Mouse (Mus musculus) forebrain, embryonic 13.5 days (tissue): ENCODE measurements around the gene Omp. TPM values are rescaled to one million over a fixed set of nuclear protein-coding genes. Genes with fewer than 3 reads are reported as not detected.

Experiments used
- ATAC-seq: fragments of 200-750 bp; cut with Nextera tagmentation; 2 replicates; pipeline ENCODE4 v1.8.0; 2017
- H3K27ac ChIP-seq: fragments of 300-500 bp; sonication (generic); 2 replicates; pipeline ENCODE4 v1.5.1; 2015; ENCODE audit warnings: inconsistent platforms, mild to moderate bottlenecking, moderate library complexity
- H3K27me3 ChIP-seq: fragments of 300-500 bp; sonication (generic); 2 replicates; pipeline ENCODE4 v1.6.1; 2015; ENCODE audit warnings: mild to moderate bottlenecking, inconsistent platforms
- H3K36me3 ChIP-seq: fragments of 300-500 bp; sonication (generic); 2 replicates; pipeline ENCODE4 v1.6.1; 2015; ENCODE audit warnings: mild to moderate bottlenecking, inconsistent platforms; ENCODE audit not compliant: poor library complexity, severe bottlenecking
- H3K4me1 ChIP-seq: fragments of 300-500 bp; sonication (generic); 2 replicates; pipeline ENCODE4 v1.6.1; 2015; ENCODE audit warnings: inconsistent platforms
- H3K4me2 ChIP-seq: fragments of 300-500 bp; sonication (generic); 2 replicates; pipeline ENCODE4 v1.6.1; 2015; ENCODE audit warnings: inconsistent platforms, mild to moderate bottlenecking, moderate library complexity
- H3K4me3 ChIP-seq: fragments of 300-500 bp; sonication (generic); 2 replicates; pipeline ENCODE4 v1.5.1; 2015; ENCODE audit warnings: mild to moderate bottlenecking, inconsistent platforms
- H3K9ac ChIP-seq: fragments of 300-500 bp; sonication (generic); 2 replicates; pipeline ENCODE4 v1.6.1; 2015; ENCODE audit warnings: mild to moderate bottlenecking, inconsistent platforms
- H3K9me3 ChIP-seq: fragments of 300-500 bp; sonication (generic); replicated peaks from 2 replicates; pipeline ENCODE4 v1.6.1; 2016; ENCODE audit warnings: inconsistent platforms
- WGBS: fragments of 180-500 bp; shearing (Covaris S2); methylation state at CpG from one replicate; pipeline ENCODE4 v1.1.7; 2015; 5-methylcytosine and 5-hydroxymethylcytosine counted together
- polyA plus RNA-seq: library from polyadenylated mRNA; unstranded; fragments of >200 nt; fragmentation: Nextera tagmentation; extraction: Ambion mirVana; gene quantifications from 2 replicates; pipeline ENCODE4 v1.2.1, GENCODE M21; 2015

Gene Omp
- polyA plus RNA-seq, 1 experiment from 2014 or later, result 0.52 TPM

DNA sequence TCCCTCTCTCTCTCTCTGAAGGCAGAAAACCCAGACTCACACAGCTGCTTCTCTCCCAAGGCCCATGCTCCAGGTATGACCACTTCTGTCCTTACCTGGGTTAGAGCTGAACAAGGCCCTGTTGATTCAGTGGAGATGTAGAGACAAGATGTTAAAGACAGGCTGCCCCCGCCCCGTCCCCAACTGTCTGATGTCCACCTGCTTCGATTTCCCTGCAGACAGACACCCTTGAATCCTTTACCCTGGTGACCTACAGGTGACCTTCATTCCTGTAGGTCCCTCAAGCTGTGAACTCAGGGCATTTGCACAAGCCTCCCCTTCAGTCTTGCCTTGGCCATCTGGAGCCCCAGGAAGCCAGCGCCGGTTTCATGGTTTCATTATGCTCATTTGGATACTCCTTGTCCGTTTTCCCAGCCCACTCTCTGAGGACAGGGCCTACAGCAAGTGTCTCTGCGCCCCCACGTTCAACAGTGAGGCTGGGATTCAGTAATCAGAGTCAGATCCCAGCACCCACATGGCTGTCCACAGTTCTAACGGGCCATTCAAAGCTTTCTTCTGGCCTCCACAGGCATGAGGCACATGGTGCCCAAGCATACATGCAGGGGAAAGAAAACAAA is 19.2 kb upstream of the Omp start:
- Histone ChIP-seq H3K9ac (no peak overlapping the region), H3K27me3 (0 out of 2 replicates have a peak, but pooled peaks cover 4% of the 10 kb centered on the region), H3K4me3 (no peak overlapping the region), H3K4me1 (peaks cover 12% of the 10 kb centered on the region), H3K4me2 (no peak overlapping the region), H3K27ac (no peak overlapping the region; the same call in 1 of the 2 replicates), H3K36me3 (no peaks in the 10 kb centered on the region), H3K9me3 (no peaks in the 10 kb centered on the region)
- no peak for ATAC-seq
- WGBS, result 83% methylated on average over 9 of the region's 9 CpGs

DNA sequence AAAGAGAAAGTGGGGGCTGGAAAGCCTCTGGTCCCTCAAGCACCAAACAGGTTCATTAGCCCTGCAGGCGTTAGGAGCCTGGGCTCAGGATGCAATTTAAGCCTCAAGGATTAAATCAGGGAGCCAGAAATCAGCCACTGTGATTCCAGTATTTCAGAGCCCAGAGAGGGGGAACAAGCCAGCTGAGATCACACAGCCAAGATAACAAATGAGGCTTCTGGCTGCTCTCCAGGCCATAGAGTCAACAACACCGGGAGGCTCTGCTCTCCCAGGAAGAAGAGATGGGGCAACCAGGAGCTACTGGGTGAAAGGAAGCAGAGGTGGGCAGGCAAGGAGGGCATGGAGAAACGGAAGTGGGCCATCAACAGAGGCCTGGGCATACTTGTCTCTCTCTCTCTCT is 18.4 kb upstream of the Omp start:
- Histone ChIP-seq H3K9me3 (no peaks in the 10 kb centered on the region), H3K4me3 (no peak overlapping the region), H3K4me2 (no peak overlapping the region), H3K4me1 (peaks cover 12% of the 10 kb centered on the region), H3K36me3 (no peaks in the 10 kb centered on the region), H3K9ac (no peak overlapping the region), H3K27ac (no peak overlapping the region), H3K27me3 (0 out of 2 replicates have a peak, but pooled peaks cover 4% of the 10 kb centered on the region)
- ATAC-seq, result no peak
- 43% methylated on average over 3 of the region's 3 CpGs for WGBS

DNA sequence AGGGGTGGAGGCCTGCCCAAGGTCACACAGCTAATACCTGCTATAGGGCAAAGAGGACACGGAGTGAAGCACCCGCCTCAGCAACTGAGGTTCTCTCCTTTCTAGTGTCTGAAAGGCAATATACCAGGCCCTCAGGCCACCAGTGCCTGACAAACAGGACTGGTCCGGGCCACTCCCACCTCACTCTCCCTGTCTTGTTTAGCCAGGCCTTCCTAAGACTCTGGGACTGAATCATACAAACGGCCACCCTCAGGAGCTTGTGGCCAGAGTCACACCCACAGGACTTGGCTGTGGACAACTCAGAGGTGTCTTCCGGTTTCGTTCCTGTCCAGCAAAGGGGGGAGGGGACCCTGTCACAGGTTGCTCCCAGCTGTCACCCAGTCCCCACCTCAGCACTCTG is 16.9 kb upstream of the Omp start:
- no peaks in the 10 kb centered on the region for H3K36me3 ChIP-seq
- no peaks in the 10 kb centered on the region for H3K9me3 ChIP-seq
- ATAC-seq, result no peak
- H3K4me3 ChIP-seq, result no peak overlapping the region
- no peak overlapping the region for H3K27ac ChIP-seq
- peaks cover 22% of the 10 kb centered on the region for H3K4me1 ChIP-seq
- H3K4me2 ChIP-seq, result no peak overlapping the region
- H3K27me3 ChIP-seq, result 0 out of 2 replicates have a peak, but pooled peaks cover 4% of the 10 kb centered on the region
- 82% methylated on average over 6 of the region's 6 CpGs for WGBS
- no peak overlapping the region for H3K9ac ChIP-seq

- Histone ChIP-seq H3K9ac (no peak overlapping the region), H3K4me2 (no peak overlapping the region), H3K9me3 (no peaks in the 10 kb centered on the region), H3K4me1 (peaks cover 32% of the 10 kb centered on the region), H3K27ac (no peak overlapping the region), H3K27me3 (0 out of 2 replicates have a peak, but pooled peaks cover 4% of the 10 kb centered on the region), H3K4me3 (no peak overlapping the region), H3K36me3 (no peaks in the 10 kb centered on the region)
- ATAC-seq, result no peak
- 59% methylated on average over 8 of the region's 8 CpGs for WGBS
These were observed 14.9 kb upstream of the Omp start for GRCm38 (mm10) chr7:98160041-98160740.

DNA sequence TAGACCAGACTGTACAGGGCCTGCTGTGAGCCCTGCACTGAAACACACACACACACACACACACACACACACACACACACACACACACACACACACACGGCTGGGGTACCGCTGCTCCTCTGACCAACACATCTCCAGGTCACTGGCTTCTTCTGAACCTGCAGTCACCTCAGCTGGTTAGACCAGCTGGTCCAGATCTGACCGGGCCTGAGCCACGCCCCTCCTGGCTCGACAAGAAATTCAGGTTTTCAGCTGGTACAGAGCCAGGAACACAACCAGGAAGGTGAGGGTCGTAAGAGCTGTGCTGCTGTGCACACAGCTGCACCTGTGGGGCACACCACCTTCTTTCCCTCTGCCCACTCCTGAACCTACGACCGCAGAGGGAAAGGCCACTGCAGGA is 13.2 kb upstream of the Omp start:
- Histone ChIP-seq H3K4me3 (no peak overlapping the region), H3K9me3 (no peaks in the 10 kb centered on the region), H3K36me3 (no peaks in the 10 kb centered on the region), H3K4me2 (no peak overlapping the region), H3K27me3 (0 out of 2 replicates have a peak, but pooled peaks cover 4% of the 10 kb centered on the region), H3K4me1 (peaks cover 24% of the 10 kb centered on the region; the same call in 1 of the 2 replicates), H3K9ac (no peak overlapping the region), H3K27ac (no peak overlapping the region)
- 59% methylated on average over 8 of the region's 8 CpGs for whole genome bisulfite sequencing
- ATAC-seq, result no peak

DNA sequence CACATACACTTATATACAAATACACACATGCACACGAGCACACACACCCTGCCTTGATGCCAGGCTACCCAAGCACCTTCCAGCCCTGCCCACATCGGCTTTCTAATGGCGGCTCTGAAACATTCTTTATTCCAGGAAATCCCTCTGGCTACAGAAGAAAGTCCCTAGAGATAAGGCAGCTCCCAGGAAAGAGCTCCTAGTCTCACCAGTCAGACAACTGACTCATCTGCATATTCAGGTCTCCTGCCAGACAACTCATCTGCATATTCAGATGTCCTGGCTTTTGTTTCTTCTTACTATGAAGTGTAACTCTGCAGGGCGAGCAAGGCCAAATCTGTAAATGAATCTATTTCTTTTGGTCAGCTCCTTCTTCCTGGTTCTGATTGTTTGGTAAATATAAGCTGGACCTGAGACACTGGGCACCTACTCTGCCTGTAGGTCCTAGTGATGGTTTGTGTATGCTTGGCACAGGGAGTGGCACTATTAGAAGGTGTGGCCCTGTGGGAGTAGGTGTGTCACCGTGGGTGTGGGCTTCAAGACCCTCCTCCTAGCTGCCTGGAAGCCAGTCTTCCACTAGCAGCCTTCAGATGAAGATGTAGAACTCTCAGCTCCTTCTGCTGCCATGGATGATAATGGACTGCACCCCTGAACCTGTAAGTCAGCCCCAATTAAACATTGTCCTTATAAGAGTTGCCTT is 12.5 kb upstream of the Omp start:
- Histone ChIP-seq H3K4me3 (no peak overlapping the region), H3K36me3 (no peaks in the 10 kb centered on the region), H3K4me2 (no peak overlapping the region), H3K27ac (no peak overlapping the region; the same call in 1 of the 2 replicates), H3K4me1 (peaks cover 24% of the 10 kb centered on the region; the same call in 1 of the 2 replicates), H3K27me3 (0 out of 2 replicates have a peak, but pooled peaks cover 4% of the 10 kb centered on the region), H3K9me3 (no peaks in the 10 kb centered on the region), H3K9ac (no peak overlapping the region)
- WGBS, result 66% methylated on average over 5 of the region's 5 CpGs
- no peak for ATAC-seq

DNA sequence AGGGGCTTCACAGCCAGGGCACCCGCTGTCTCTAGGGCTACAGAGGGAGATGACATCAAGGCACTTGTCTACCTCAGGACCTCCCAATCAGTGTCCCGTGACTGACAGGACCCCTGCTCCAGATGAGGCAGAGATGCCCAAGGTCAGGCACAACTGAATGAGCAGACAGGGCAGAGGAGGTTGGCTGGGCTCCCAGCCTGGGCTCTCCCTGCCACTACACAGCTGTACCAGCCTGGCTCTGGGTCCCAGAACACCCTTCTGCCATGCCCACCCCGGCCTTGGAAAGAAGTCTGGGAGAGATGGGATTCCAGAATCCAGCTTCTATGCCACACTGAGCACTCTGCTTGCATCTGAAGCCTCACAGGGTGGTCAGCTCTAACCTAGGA is 11.0 kb upstream of the Omp start:
- Histone ChIP-seq H3K27ac (peak overlapping the region; percentile 19; the same call in 1 of the 2 replicates), H3K4me3 (no peak overlapping the region), H3K9me3 (no peaks in the 10 kb centered on the region), H3K9ac (0 out of 2 replicates have a peak overlapping the region, but pooled peaks have one; percentile 7), H3K4me2 (no peak overlapping the region), H3K4me1 (peaks cover 24% of the 10 kb centered on the region; the same call in 1 of the 2 replicates), H3K36me3 (no peaks in the 10 kb centered on the region), H3K27me3 (0 out of 2 replicates have a peak, but pooled peaks cover 4% of the 10 kb centered on the region)
- WGBS, result 50% methylated on average over 2 of the region's 3 CpGs
- ATAC-seq, result no peak

- H3K4me1 ChIP-seq, result peaks cover 24% of the 10 kb centered on the region; the same call in 1 of the 2 replicates
- peak; percentile 44 for ATAC-seq
- H3K27me3 ChIP-seq, result 0 out of 2 replicates have a peak, but pooled peaks cover 3% of the 10 kb centered on the region
- WGBS, result 25% methylated on average over 7 of the region's 8 CpGs
- H3K4me3 ChIP-seq, result no peak overlapping the region
- no peak overlapping the region for H3K4me2 ChIP-seq
- H3K36me3 ChIP-seq, result no peaks in the 10 kb centered on the region
- no peaks in the 10 kb centered on the region for H3K9me3 ChIP-seq
- no peak overlapping the region for H3K27ac ChIP-seq
- 0 out of 2 replicates have a peak overlapping the region, but pooled peaks have one; percentile 7 for H3K9ac ChIP-seq
These were observed 10.4 kb upstream of the Omp start for GRCm38 (mm10) chr7:98155546-98156279.

GRCm38 (mm10) chr7:98153892-98154291 is 8.6 kb upstream of the Omp start:
- no peak for ATAC-seq
- Histone ChIP-seq H3K4me2 (no peak overlapping the region), H3K36me3 (no peaks in the 10 kb centered on the region), H3K9ac (no peak overlapping the region), H3K4me3 (no peak overlapping the region), H3K4me1 (peaks cover 39% of the 10 kb centered on the region), H3K27me3 (no peaks in the 10 kb centered on the region), H3K9me3 (no peaks in the 10 kb centered on the region), H3K27ac (no peak overlapping the region)
- 85% methylated on average over 5 of the region's 5 CpGs for WGBS

DNA sequence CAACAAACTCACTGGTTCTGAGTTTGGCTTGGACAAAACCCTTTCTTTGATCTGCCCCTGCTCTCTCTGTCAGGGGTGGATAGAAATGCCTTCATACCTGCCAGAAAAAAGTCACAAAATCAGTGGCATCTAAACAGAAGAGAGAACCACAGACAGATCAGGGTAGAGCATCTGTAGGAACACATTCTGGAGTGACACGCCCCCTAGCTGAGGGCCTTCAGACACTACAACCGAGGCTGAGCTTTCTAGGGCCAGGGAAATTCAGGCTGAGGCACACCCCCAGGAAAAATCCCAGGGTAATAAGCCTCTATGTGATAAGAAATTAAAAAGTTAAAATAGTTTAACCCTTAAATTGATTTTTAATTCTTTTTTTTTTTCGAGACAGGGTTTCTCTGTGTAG is 8.0 kb upstream of the Omp start:
- Histone ChIP-seq H3K9me3 (no peaks in the 10 kb centered on the region), H3K9ac (no peak overlapping the region), H3K27ac (no peak overlapping the region), H3K4me2 (no peak overlapping the region), H3K27me3 (no peaks in the 10 kb centered on the region), H3K4me3 (no peak overlapping the region), H3K36me3 (no peaks in the 10 kb centered on the region), H3K4me1 (peaks cover 40% of the 10 kb centered on the region)
- 47% methylated on average over 3 of the region's 3 CpGs for WGBS
- no peak for ATAC-seq

DNA sequence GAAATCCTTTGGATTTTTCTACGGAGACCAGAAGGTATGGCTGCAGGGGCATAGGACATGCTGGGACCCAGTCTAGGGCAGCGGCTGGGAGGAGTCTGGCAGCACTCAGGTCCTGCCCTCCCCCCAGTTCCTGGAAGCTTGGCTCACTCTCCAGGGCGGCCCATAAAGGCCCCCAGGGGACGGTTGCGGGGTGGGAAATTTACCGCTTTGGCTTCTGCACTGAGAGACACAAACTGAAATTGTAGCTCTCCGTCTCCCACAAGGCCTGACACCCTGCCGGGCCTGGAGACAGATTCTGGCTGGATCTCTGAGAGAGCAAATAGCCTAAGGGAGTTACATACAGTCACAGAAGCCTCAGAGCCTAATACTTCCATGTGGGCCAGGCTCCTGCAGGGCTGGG is 7.1 kb upstream of the Omp start:
- ATAC-seq, result no peak
- 68% methylated on average over 8 of the region's 8 CpGs for WGBS
- Histone ChIP-seq H3K27me3 (no peaks in the 10 kb centered on the region), H3K36me3 (no peaks in the 10 kb centered on the region), H3K27ac (no peak overlapping the region), H3K9me3 (no peaks in the 10 kb centered on the region), H3K4me2 (no peak overlapping the region), H3K9ac (no peak overlapping the region), H3K4me1 (peaks cover 41% of the 10 kb centered on the region), H3K4me3 (no peak overlapping the region)
